In genomic region chr4:135787271-135787670, GRCm38 (mm10) we compare ENCODE assay signal across 28 mouse cellular contexts. TPM values are rescaled to one million over a fixed set of nuclear protein-coding genes. Genes with fewer than 3 reads are reported as not detected.
A peak's percentile ranks its signal among the peaks of the same experiment; 100 is the strongest.
DNase-seq lines count a peak whose midpoint lies in the region; ATAC-seq lines count a peak whose summit lies in the region.
"Had no signal": no experiment of that assay in that cellular context is flagged by ENCODE, and none has a peak within 500 bp of the region (broad histone marks: within the 10 kb centered on the region; RNA-seq: fewer than 3 reads in every experiment).

No protein-coding gene starts in this region.

- 0 out of 2 replicates have a peak overlapping the region, but pooled peaks have one; percentile 8 for H3K9ac ChIP-seq in neural tube, embryonic 12.5 days
- H3K9ac ChIP-seq in neural tube, embryonic 15.5 days (replicated peaks) = no peak overlapping the region
- H3K9ac ChIP-seq in kidney, embryonic 14.5 days (ENCODE audit: low read depth, low read length) = no peak overlapping the region
- no peak overlapping the region for H3K9ac ChIP-seq in midbrain, embryonic 14.5 days (replicated peaks; ENCODE audit: low read length)
- H3K9ac ChIP-seq in intestine, embryonic 15.5 days = no peak overlapping the region
- H3K9ac ChIP-seq: heart, embryonic 15.5 days; hindbrain, embryonic 12.5 days; liver, embryonic 14.5 days; lung, embryonic 14.5 days had no signal

- no peak overlapping the region for H3K27ac ChIP-seq in neural tube, embryonic 12.5 days
- H3K27ac ChIP-seq in neural tube, embryonic 15.5 days (replicated peaks) = no peak overlapping the region
- H3K27ac ChIP-seq in kidney, embryonic 14.5 days (ENCODE audit: low read depth, low read length) = 0 out of 2 replicates have a peak overlapping the region, but pooled peaks have one; percentile 24
- no peak overlapping the region for H3K27ac ChIP-seq in midbrain, embryonic 14.5 days (replicated peaks; ENCODE audit: low read depth, low read length)
- H3K27ac ChIP-seq in intestine, embryonic 15.5 days = no peak overlapping the region
- H3K27ac ChIP-seq: gastrocnemius, adult 2 months; heart, embryonic 15.5 days; hindbrain, embryonic 12.5 days; layer of hippocampus, adult 2 months; left cerebral cortex, adult 2 months; liver, embryonic 14.5 days; midbrain, embryonic 10.5 days had no signal

- no peaks in the 10 kb centered on the region for H3K27me3 ChIP-seq in neural tube, embryonic 12.5 days (replicated peaks)
- H3K27me3 ChIP-seq in neural tube, embryonic 15.5 days (replicated peaks) = no peaks in the 10 kb centered on the region
- H3K27me3 ChIP-seq in kidney, embryonic 14.5 days (ENCODE audit: control insufficient read depth, insufficient read depth, low read length) = no peaks in the 10 kb centered on the region
- H3K27me3 ChIP-seq in midbrain, embryonic 14.5 days (ENCODE audit: control insufficient read depth, insufficient read depth, low read length) = no peaks in the 10 kb centered on the region
- no peaks in the 10 kb centered on the region for H3K27me3 ChIP-seq in intestine, embryonic 15.5 days (replicated peaks)
- H3K27me3 ChIP-seq: heart, embryonic 15.5 days; hindbrain, embryonic 12.5 days had no signal

- H3K4me1 ChIP-seq in neural tube, embryonic 12.5 days = no peaks in the 10 kb centered on the region
- 0 out of 2 replicates have a peak, but pooled peaks cover 3% of the 10 kb centered on the region for H3K4me1 ChIP-seq in neural tube, embryonic 15.5 days
- H3K4me1 ChIP-seq in kidney, embryonic 14.5 days (ENCODE audit: control insufficient read depth, insufficient read depth, low read length) = no peaks in the 10 kb centered on the region
- H3K4me1 ChIP-seq in midbrain, embryonic 14.5 days (ENCODE audit: control insufficient read depth, insufficient read depth, low read length) = no peaks in the 10 kb centered on the region
- H3K4me1 ChIP-seq in intestine, embryonic 15.5 days (replicated peaks) = no peaks in the 10 kb centered on the region
- H3K4me1 ChIP-seq: heart, embryonic 15.5 days; hindbrain, embryonic 12.5 days; midbrain, embryonic 10.5 days had no signal

- no peak overlapping the region for H3K4me2 ChIP-seq in neural tube, embryonic 12.5 days (replicated peaks)
- no peak overlapping the region for H3K4me2 ChIP-seq in neural tube, embryonic 15.5 days
- H3K4me2 ChIP-seq in kidney, embryonic 14.5 days (replicated peaks; ENCODE audit: low read depth, low read length) = no peak overlapping the region
- H3K4me2 ChIP-seq in midbrain, embryonic 14.5 days (ENCODE audit: low read length) = no peak overlapping the region
- no peak overlapping the region for H3K4me2 ChIP-seq in intestine, embryonic 15.5 days (replicated peaks)
- H3K4me2 ChIP-seq: heart, embryonic 15.5 days; hindbrain, embryonic 12.5 days; lung, embryonic 14.5 days had no signal

- no peaks in the 10 kb centered on the region for H3K9me3 ChIP-seq in neural tube, embryonic 12.5 days
- no peaks in the 10 kb centered on the region for H3K9me3 ChIP-seq in neural tube, embryonic 15.5 days (replicated peaks)
- H3K9me3 ChIP-seq in kidney, embryonic 14.5 days (ENCODE audit: control insufficient read depth, low read length) = no peaks in the 10 kb centered on the region
- no peaks in the 10 kb centered on the region for H3K9me3 ChIP-seq in midbrain, embryonic 14.5 days (ENCODE audit: control insufficient read depth, low read length)
- H3K9me3 ChIP-seq in intestine, embryonic 15.5 days = no peaks in the 10 kb centered on the region
- H3K9me3 ChIP-seq: heart, embryonic 15.5 days; midbrain, embryonic 10.5 days had no signal

- no peak for ATAC-seq in neural tube, embryonic 12.5 days (ENCODE audit: low FRiP score, low read depth)
- ATAC-seq in neural tube, embryonic 15.5 days (ENCODE audit: low FRiP score) = no peak
- ATAC-seq in kidney, embryonic 14.5 days (ENCODE audit: low FRiP score, low TSS enrichment) = no peak
- no peak for ATAC-seq in midbrain, embryonic 14.5 days (ENCODE audit: low FRiP score, low TSS enrichment)
- ATAC-seq in intestine, embryonic 15.5 days = no peak
- ATAC-seq: CD4-positive, CD25-positive, alpha-beta regulatory T cell, adult 4 months; forebrain, embryonic 16.5 days; intestine, postnatal 0 days; midbrain, embryonic 16.5 days had no signal

- H3K36me3 ChIP-seq in neural tube, embryonic 12.5 days = no peaks in the 10 kb centered on the region
- no peaks in the 10 kb centered on the region for H3K36me3 ChIP-seq in neural tube, embryonic 15.5 days
- H3K36me3 ChIP-seq in kidney, embryonic 14.5 days (ENCODE audit: control insufficient read depth, insufficient read depth, low read length) = no peaks in the 10 kb centered on the region
- no peaks in the 10 kb centered on the region for H3K36me3 ChIP-seq in midbrain, embryonic 14.5 days (ENCODE audit: control insufficient read depth, insufficient read depth, low read length)
- H3K36me3 ChIP-seq in intestine, embryonic 15.5 days = no peaks in the 10 kb centered on the region
- H3K36me3 ChIP-seq: heart, embryonic 15.5 days; hindbrain, embryonic 12.5 days; midbrain, embryonic 10.5 days had no signal

- H3K4me3 ChIP-seq in neural tube, embryonic 12.5 days = no peak overlapping the region
- H3K4me3 ChIP-seq in neural tube, embryonic 15.5 days (replicated peaks) = no peak overlapping the region
- H3K4me3 ChIP-seq in kidney, embryonic 14.5 days (ENCODE audit: low read length) = no peak overlapping the region
- no peak overlapping the region for H3K4me3 ChIP-seq in midbrain, embryonic 14.5 days (replicated peaks; ENCODE audit: low read depth, low read length)
- no peak overlapping the region for H3K4me3 ChIP-seq in intestine, embryonic 15.5 days (replicated peaks)
- H3K4me3 ChIP-seq: erythroblast, embryonic 14.5 days; gastrocnemius, adult 2 months; heart, embryonic 15.5 days; hindbrain, embryonic 12.5 days; layer of hippocampus, adult 2 months; left cerebral cortex, adult 2 months; midbrain, embryonic 10.5 days had no signal

- 89% methylated on average over 6 of the region's 6 CpGs for WGBS in neural tube, embryonic 12.5 days
- WGBS in neural tube, embryonic 15.5 days = 89% methylated on average over 6 of the region's 6 CpGs
- WGBS in kidney, embryonic 14.5 days = 73% methylated on average over 6 of the region's 6 CpGs
- WGBS in midbrain, embryonic 14.5 days = 79% methylated on average over 6 of the region's 6 CpGs
- WGBS in intestine, embryonic 15.5 days = 80% methylated on average over 6 of the region's 6 CpGs

- peak; percentile 46 for DNase-seq in kidney, postnatal 14 days
- DNase-seq in midbrain, embryonic 14.5 days = no peak
- no peak for DNase-seq in lung, adult 18-20 months
- DNase-seq: adrenal gland, postnatal 25 days; cerebellum, adult 11-12 months; cerebellum, postnatal 10 days; gastrocnemius, adult 2 months; heart, postnatal 36 days; lung, embryonic 14.5 days; thymus, postnatal 4 days had no signal

RNA-seq across cellular contexts. Expression of gene Myom3, which starts 27.8 kb away (rescaled TPM):
- 1.1 and 1.5 TPM in 2 replicates for polyA plus RNA-seq in neural tube, embryonic 12.5 days (2016; fragmentation: Nextera tagmentation; extraction: Ambion mirVana)
- 1.0 and 1.1 TPM in 2 replicates for polyA plus RNA-seq in neural tube, embryonic 15.5 days (2015; fragmentation: Nextera tagmentation; extraction: Ambion mirVana)
- polyA plus RNA-seq in kidney, embryonic 14.5 days (2014; fragmentation: Nextera tagmentation; extraction: Ambion mirVana) = 0.06 and 0.35 TPM in 2 replicates
- polyA plus RNA-seq in midbrain, embryonic 14.5 days (2014; fragmentation: Nextera tagmentation; extraction: Ambion mirVana) = 0.13 and 0.16 TPM in 2 replicates
- 1.1 TPM in 2 replicates for polyA plus RNA-seq in intestine, embryonic 15.5 days (2015; fragmentation: Nextera tagmentation; extraction: Ambion mirVana)
- polyA plus RNA-seq: CD4-positive, CD25-positive, alpha-beta regulatory T cell, adult 4 months; erythroblast, embryonic 14.5 days; forebrain, embryonic 11.5 days; lung, embryonic 14.5 days had no signal

RNA-seq across cellular contexts. Expression of gene Il22ra1, which starts 59.3 kb away (rescaled TPM):
- not detected in 2 replicates for polyA plus RNA-seq in neural tube, embryonic 12.5 days (2016; fragmentation: Nextera tagmentation; extraction: Ambion mirVana)
- 0.51 TPM in 1 of 2 replicates, not detected in the other for polyA plus RNA-seq in neural tube, embryonic 15.5 days (2015; fragmentation: Nextera tagmentation; extraction: Ambion mirVana)
- polyA plus RNA-seq in kidney, embryonic 14.5 days (2014; fragmentation: Nextera tagmentation; extraction: Ambion mirVana) = not detected in 2 replicates
- polyA plus RNA-seq in midbrain, embryonic 14.5 days (2014; fragmentation: Nextera tagmentation; extraction: Ambion mirVana) = not detected in 2 replicates
- polyA plus RNA-seq in intestine, embryonic 15.5 days (2015; fragmentation: Nextera tagmentation; extraction: Ambion mirVana) = 4.7 and 6.5 TPM in 2 replicates
- polyA plus RNA-seq: CD4-positive, CD25-positive, alpha-beta regulatory T cell, adult 4 months; forebrain, embryonic 11.5 days; forebrain, embryonic 16.5 days; hindbrain, embryonic 12.5 days; lung, embryonic 14.5 days; midbrain, embryonic 10.5 days; midbrain, embryonic 16.5 days; neural tube, embryonic 11.5 days; thymus, postnatal 0 days had no signal
